Mouse (Mus musculus) lung, postnatal 36 days (tissue): Measurements from ENCODE around the gene Rps6ka2.
A peak's percentile ranks its signal among the peaks of the same experiment; 100 is the strongest.
"Not testable (repeated sequence)": the region's sequence is repeated elsewhere in the genome, so short reads cannot be mapped to it uniquely, and the experiment has no call there.

Experiments used
- DNase-seq: peaks from one replicate; pipeline ENCODE4 v3.0.0; 2022; ENCODE audit warnings: mixed read lengths

Rps6ka2 gene

GRCm38 (mm10) chr17:7170304-7171295 lies 685 bp downstream of the Rps6ka2 start:
- peak; percentile 29 for DNase-seq

GRCm38 (mm10) chr17:7173331-7174028 lies 3.6 kb downstream of the Rps6ka2 start:
- peak; percentile 27 for DNase-seq

GRCm38 (mm10) chr17:7175293-7175692 lies 5.4 kb downstream of the Rps6ka2 start:
- DNase-seq, result peak; percentile 32

- peak; percentile 64 for DNase-seq
Measured at GRCm38 (mm10) chr17:7176394-7176793, 6.5 kb downstream of the Rps6ka2 start.

GRCm38 (mm10) chr17:7178196-7178595 lies 8.3 kb downstream of the Rps6ka2 start:
- DNase-seq, result no peak

GRCm38 (mm10) chr17:7182187-7182586 lies 12.3 kb downstream of the Rps6ka2 start:
- DNase-seq, result no peak

- DNase-seq, result not testable (repeated sequence)
Measured at GRCm38 (mm10) chr17:7187037-7187436, 17.1 kb downstream of the Rps6ka2 start.

GRCm38 (mm10) chr17:7189425-7189824 lies 19.5 kb downstream of the Rps6ka2 start:
- DNase-seq, result no peak

- DNase-seq, result no peak
Measured at GRCm38 (mm10) chr17:7189975-7190374, 20.1 kb downstream of the Rps6ka2 start.

- DNase-seq, result peak; percentile 81
Measured at GRCm38 (mm10) chr17:7194140-7194840, 24.4 kb downstream of the Rps6ka2 start.

GRCm38 (mm10) chr17:7197121-7197925 lies 27.4 kb downstream of the Rps6ka2 start:
- no peak for DNase-seq

GRCm38 (mm10) chr17:7204771-7205406 lies 35.0 kb downstream of the Rps6ka2 start:
- DNase-seq, result no peak

GRCm38 (mm10) chr17:7206434-7207145 lies 36.7 kb downstream of the Rps6ka2 start:
- no peak for DNase-seq

- no peak for DNase-seq
Measured at GRCm38 (mm10) chr17:7210648-7211047, 40.7 kb downstream of the Rps6ka2 start.

GRCm38 (mm10) chr17:7211893-7212292 lies 42.0 kb downstream of the Rps6ka2 start:
- no peak for DNase-seq

- no peak for DNase-seq
Measured at GRCm38 (mm10) chr17:7213214-7213613, 43.3 kb downstream of the Rps6ka2 start.

- no peak for DNase-seq
Measured at GRCm38 (mm10) chr17:7214061-7214460, 44.1 kb downstream of the Rps6ka2 start.

GRCm38 (mm10) chr17:7217791-7218329 lies 47.9 kb downstream of the Rps6ka2 start:
- DNase-seq, result peak; percentile 31

- no peak for DNase-seq
Measured at GRCm38 (mm10) chr17:7218396-7218795, 48.5 kb downstream of the Rps6ka2 start.

GRCm38 (mm10) chr17:7219044-7219718 lies 49.3 kb downstream of the Rps6ka2 start:
- no peak for DNase-seq
